Mouse (Mus musculus): Measurements from ENCODE around the gene Trp63. TPM values are rescaled to one million over a fixed set of nuclear protein-coding genes. Genes with fewer than 3 reads are reported as not detected.

The Trp63 gene
- polyA plus RNA-seq, 1 experiment from 2014 or later, result 0.15 TPM

DNA sequence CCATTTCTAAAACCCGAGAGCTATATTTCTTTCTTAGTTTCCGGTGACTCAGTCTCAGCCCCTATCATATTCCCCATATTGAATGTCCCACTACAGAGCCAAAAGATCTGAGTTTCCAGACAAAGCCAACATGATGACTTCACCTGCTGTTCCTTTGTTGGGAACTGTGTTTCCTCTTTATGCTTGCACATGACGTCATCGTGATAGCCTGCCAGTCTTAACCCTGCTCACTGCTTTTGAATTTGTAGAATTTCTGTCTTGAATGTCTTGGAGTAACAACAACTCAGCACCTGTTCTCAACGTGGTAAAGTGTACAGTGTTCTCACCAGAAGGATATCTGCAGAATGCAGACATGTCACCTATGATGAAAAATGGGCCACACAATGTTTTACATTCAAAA lies 39.6 kb downstream of the Trp63 start:
- Histone ChIP-seq H3K4me3 (no peak overlapping the region), H3K4me1 (no peaks in the 10 kb centered on the region), H3K36me3 (no peaks in the 10 kb centered on the region), H3K27me3 (replicated peaks) (no peaks in the 10 kb centered on the region), H3K4me2 (no peak overlapping the region), H3K9me3 (replicated peaks) (no peaks in the 10 kb centered on the region), H3K27ac (no peak overlapping the region), H3K9ac (no peak overlapping the region)
- WGBS (ENCODE audit: insufficient replicate concordance), result 63% methylated on average over 5 of the region's 5 CpGs
- ATAC-seq, result no peak

- Histone ChIP-seq H3K4me2 (no peak overlapping the region), H3K27me3 (replicated peaks) (no peaks in the 10 kb centered on the region), H3K36me3 (no peaks in the 10 kb centered on the region), H3K4me3 (no peak overlapping the region), H3K27ac (no peak overlapping the region), H3K9ac (no peak overlapping the region), H3K4me1 (no peaks in the 10 kb centered on the region), H3K9me3 (replicated peaks) (no peaks in the 10 kb centered on the region)
- 60% methylated on average over 5 of the region's 5 CpGs for WGBS (ENCODE audit: insufficient replicate concordance)
- no peak for ATAC-seq
Observed at GRCm38 (mm10) chr16:25727001-25727400, 43.4 kb downstream of the Trp63 start.

GRCm38 (mm10) chr16:25727957-25728506 lies 44.5 kb downstream of the Trp63 start:
- Histone ChIP-seq H3K9ac (no peak overlapping the region), H3K4me2 (no peak overlapping the region), H3K27ac (no peak overlapping the region), H3K4me1 (no peaks in the 10 kb centered on the region), H3K36me3 (no peaks in the 10 kb centered on the region), H3K27me3 (replicated peaks) (no peaks in the 10 kb centered on the region), H3K4me3 (no peak overlapping the region), H3K9me3 (replicated peaks) (no peaks in the 10 kb centered on the region)
- ATAC-seq, result no peak
- 36% methylated on average over 7 of the region's 7 CpGs for WGBS (ENCODE audit: insufficient replicate concordance)

- 64% methylated on average over 3 of the region's 3 CpGs for WGBS (ENCODE audit: insufficient replicate concordance)
- no peak overlapping the region for H3K9ac ChIP-seq
- ATAC-seq, result no peak
- H3K4me3 ChIP-seq, result no peak overlapping the region
- no peak overlapping the region for H3K4me2 ChIP-seq
- no peaks in the 10 kb centered on the region for H3K4me1 ChIP-seq
- H3K27ac ChIP-seq, result no peak overlapping the region
- H3K27me3 ChIP-seq (replicated peaks), result no peaks in the 10 kb centered on the region
- H3K9me3 ChIP-seq (replicated peaks), result no peaks in the 10 kb centered on the region
- H3K36me3 ChIP-seq, result no peaks in the 10 kb centered on the region
Observed at GRCm38 (mm10) chr16:25736912-25737311, 53.3 kb downstream of the Trp63 start.

GRCm38 (mm10) chr16:25737623-25738050 lies 54.1 kb downstream of the Trp63 start:
- ATAC-seq, result no peak
- H3K9me3 ChIP-seq (replicated peaks), result no peaks in the 10 kb centered on the region
- H3K36me3 ChIP-seq, result no peaks in the 10 kb centered on the region
- no peak overlapping the region for H3K4me3 ChIP-seq
- H3K4me1 ChIP-seq, result no peaks in the 10 kb centered on the region
- no peak overlapping the region for H3K9ac ChIP-seq
- no peak overlapping the region for H3K27ac ChIP-seq
- whole genome bisulfite sequencing (ENCODE audit: insufficient replicate concordance), result 58% methylated on average over 6 of the region's 6 CpGs
- H3K4me2 ChIP-seq, result no peak overlapping the region
- H3K27me3 ChIP-seq (replicated peaks), result no peaks in the 10 kb centered on the region

DNA sequence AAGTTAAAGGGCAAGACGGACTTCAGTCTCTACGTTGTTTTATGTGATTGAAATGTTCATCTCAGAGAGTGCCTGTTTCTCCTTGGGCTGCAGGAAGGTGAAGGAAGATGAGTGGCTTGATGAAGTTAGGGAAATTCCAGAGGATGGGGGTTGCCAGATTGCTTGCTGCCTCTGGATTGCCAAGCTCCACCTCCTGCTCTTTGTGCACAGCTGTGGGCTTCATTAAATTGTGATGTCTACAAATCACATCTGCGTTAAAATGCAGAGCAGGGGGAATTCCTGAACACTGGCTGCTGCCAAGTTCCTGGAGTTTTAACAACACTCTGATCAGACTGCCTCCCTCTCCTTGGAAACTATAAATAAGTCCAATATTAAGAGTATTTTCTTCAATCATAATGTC lies 63.2 kb downstream of the Trp63 start:
- 46% methylated on average over 3 of the region's 3 CpGs for WGBS (ENCODE audit: insufficient replicate concordance)
- no peak overlapping the region for H3K4me2 ChIP-seq

DNA sequence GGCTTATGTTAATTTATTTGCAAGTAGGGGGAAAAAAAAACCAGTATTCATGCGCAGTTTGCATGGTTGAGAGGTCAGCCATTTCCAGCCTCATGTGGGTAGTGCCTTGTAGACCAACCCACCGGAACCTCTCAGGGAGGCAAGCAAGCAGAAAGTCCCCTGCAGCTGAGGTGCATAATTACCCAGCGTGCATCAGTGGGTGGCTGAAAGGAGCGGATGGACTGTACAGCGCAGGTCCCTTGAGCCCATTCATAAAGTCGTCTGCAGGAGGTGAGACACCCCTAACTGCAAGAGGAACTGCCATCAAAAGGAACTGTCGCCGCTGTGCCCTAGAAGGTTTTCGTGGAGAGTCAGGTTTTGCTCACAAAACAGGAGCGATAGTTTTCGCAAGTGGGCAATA lies 68.3 kb downstream of the Trp63 start:
- Histone ChIP-seq H3K4me1 (no peaks in the 10 kb centered on the region), H3K4me2 (no peak overlapping the region), H3K27me3 (replicated peaks) (no peaks in the 10 kb centered on the region), H3K9me3 (replicated peaks) (no peaks in the 10 kb centered on the region), H3K36me3 (no peaks in the 10 kb centered on the region), H3K4me3 (no peak overlapping the region), H3K27ac (no peak overlapping the region), H3K9ac (no peak overlapping the region)
- 76% methylated on average over 11 of the region's 11 CpGs for WGBS (ENCODE audit: insufficient replicate concordance)
- no peak for ATAC-seq

More for the DNA sequence above, 63.2 kb downstream of the Trp63 start:
- no peaks in the 10 kb centered on the region for H3K36me3 ChIP-seq
- no peak overlapping the region for H3K4me3 ChIP-seq
- no peaks in the 10 kb centered on the region for H3K9me3 ChIP-seq (replicated peaks)
- H3K27ac ChIP-seq, result no peak overlapping the region
- H3K27me3 ChIP-seq (replicated peaks), result no peaks in the 10 kb centered on the region
- no peaks in the 10 kb centered on the region for H3K4me1 ChIP-seq
- no peak for ATAC-seq
- H3K9ac ChIP-seq, result no peak overlapping the region

GRCm38 (mm10) chr16:25758108-25758507 lies 74.5 kb downstream of the Trp63 start:
- Histone ChIP-seq H3K36me3 (no peaks in the 10 kb centered on the region), H3K4me1 (no peaks in the 10 kb centered on the region), H3K27ac (no peak overlapping the region), H3K9ac (no peak overlapping the region), H3K27me3 (replicated peaks) (no peaks in the 10 kb centered on the region), H3K4me3 (no peak overlapping the region), H3K9me3 (replicated peaks) (no peaks in the 10 kb centered on the region), H3K4me2 (no peak overlapping the region)
- no peak for ATAC-seq
- WGBS (ENCODE audit: insufficient replicate concordance), result 77% methylated on average over 2 of the region's 2 CpGs

- no peak overlapping the region for H3K4me3 ChIP-seq
- H3K4me2 ChIP-seq, result no peak overlapping the region
- H3K9me3 ChIP-seq (replicated peaks), result no peaks in the 10 kb centered on the region
- 66% methylated on average over 5 of the region's 5 CpGs for whole genome bisulfite sequencing (ENCODE audit: insufficient replicate concordance)
- H3K9ac ChIP-seq, result no peak overlapping the region
- H3K27me3 ChIP-seq (replicated peaks), result no peaks in the 10 kb centered on the region
- no peaks in the 10 kb centered on the region for H3K36me3 ChIP-seq
- no peak for ATAC-seq
- H3K27ac ChIP-seq, result no peak overlapping the region
- H3K4me1 ChIP-seq, result no peaks in the 10 kb centered on the region
Observed at GRCm38 (mm10) chr16:25765549-25765948, 82.0 kb downstream of the Trp63 start.

DNA sequence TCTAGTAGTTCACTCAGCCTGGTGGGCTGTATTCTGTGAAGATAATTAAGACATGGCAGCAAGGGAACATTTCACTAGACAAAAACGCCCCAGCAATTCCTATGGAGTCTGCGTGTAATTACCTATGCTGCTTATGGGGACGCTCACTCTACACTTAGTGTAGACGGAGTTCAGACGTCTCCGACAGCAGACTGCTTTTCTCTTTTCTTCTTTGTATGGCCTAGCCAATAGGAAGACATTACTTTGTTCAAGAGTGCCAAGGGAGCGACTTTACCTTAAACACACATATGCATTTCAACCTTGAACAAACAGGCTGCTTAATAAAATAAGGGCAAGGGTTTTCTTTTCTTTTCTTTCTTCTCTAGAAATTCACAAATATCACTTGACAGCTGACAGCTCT lies 91.0 kb downstream of the Trp63 start:
- no peaks in the 10 kb centered on the region for H3K4me1 ChIP-seq
- H3K9me3 ChIP-seq (replicated peaks), result no peaks in the 10 kb centered on the region
- H3K36me3 ChIP-seq, result no peaks in the 10 kb centered on the region
- no peak overlapping the region for H3K9ac ChIP-seq
- H3K27ac ChIP-seq, result no peak overlapping the region
- no peaks in the 10 kb centered on the region for H3K27me3 ChIP-seq (replicated peaks)
- 71% methylated on average over 7 of the region's 7 CpGs for WGBS (ENCODE audit: insufficient replicate concordance)
- H3K4me3 ChIP-seq, result no peak overlapping the region
- H3K4me2 ChIP-seq, result no peak overlapping the region
- no peak for ATAC-seq

DNA sequence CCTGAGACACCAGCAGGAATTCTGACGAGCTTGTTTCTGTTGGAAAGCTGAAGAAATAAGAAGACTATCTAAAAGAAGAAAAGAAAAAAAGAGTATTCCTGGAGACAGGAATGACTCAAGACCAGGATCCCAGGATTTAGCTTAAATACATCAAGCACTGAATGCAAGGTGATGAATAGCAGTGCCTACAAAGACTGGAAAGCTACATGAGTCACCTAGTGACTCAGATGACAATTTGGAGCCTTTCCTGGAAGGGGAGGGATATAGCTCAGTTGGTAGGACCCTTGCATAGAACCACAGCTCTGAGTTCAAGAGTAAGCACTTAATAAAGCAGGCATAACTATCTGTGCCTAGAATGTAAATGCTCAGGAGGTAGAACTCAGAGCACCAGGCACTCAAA lies 93.9 kb downstream of the Trp63 start:
- no peaks in the 10 kb centered on the region for H3K9me3 ChIP-seq (replicated peaks)
- ATAC-seq, result no peak
- WGBS (ENCODE audit: insufficient replicate concordance), result 48% methylated on average over 1 of the region's 1 CpGs
- H3K27ac ChIP-seq, result no peak overlapping the region
- no peak overlapping the region for H3K9ac ChIP-seq
- no peak overlapping the region for H3K4me2 ChIP-seq
- no peaks in the 10 kb centered on the region for H3K4me1 ChIP-seq
- H3K27me3 ChIP-seq (replicated peaks), result no peaks in the 10 kb centered on the region
- H3K36me3 ChIP-seq, result no peaks in the 10 kb centered on the region
- H3K4me3 ChIP-seq, result no peak overlapping the region

DNA sequence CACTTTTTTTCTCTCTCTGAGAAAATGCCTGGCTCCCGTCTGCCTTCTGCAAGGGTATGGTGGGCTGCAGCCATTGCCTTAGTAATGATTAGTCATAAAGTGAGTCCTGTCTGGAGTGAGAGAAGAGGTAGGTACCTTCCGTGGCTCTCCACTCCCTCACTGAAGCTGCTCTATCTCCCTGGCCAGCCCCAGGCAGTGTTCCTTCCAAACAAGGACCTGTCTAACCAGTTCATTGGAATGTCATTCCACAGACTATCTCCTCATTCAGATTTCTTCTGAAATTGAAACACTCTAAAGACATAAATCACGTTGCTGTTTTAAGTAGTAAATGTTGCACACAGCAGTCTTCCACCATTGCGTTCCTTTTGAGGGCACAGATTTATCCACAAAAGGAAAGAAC lies 96.4 kb downstream of the Trp63 start:
- H3K4me3 ChIP-seq, result no peak overlapping the region
- 49% methylated on average over 4 of the region's 4 CpGs for WGBS (ENCODE audit: insufficient replicate concordance)
- H3K4me2 ChIP-seq, result no peak overlapping the region
- ATAC-seq, result no peak
- no peaks in the 10 kb centered on the region for H3K27me3 ChIP-seq (replicated peaks)
- no peak overlapping the region for H3K27ac ChIP-seq
- H3K4me1 ChIP-seq, result no peaks in the 10 kb centered on the region
- no peak overlapping the region for H3K9ac ChIP-seq
- no peaks in the 10 kb centered on the region for H3K36me3 ChIP-seq
- no peaks in the 10 kb centered on the region for H3K9me3 ChIP-seq (replicated peaks)

DNA sequence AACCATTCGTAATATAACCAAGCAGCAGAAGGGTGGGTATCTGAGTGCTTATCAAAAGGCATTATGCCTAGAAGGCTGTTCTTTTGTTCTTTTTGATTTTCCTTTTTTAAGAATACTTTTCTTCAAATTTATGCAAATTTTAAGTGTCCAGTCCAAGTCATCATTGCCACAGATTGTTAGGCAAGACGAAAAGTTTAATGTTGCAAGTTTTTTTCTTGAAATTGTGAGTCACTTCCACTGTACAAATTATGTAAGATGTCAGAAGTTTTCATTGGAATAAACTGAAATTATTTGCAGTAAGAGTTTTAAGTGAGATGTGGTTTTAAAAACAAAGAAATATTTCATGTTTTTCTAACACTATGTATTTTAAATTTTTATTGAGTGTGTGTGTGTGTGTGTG lies 100.7 kb downstream of the Trp63 start:
- 64% methylated on average over 2 of the region's 2 CpGs for WGBS (ENCODE audit: insufficient replicate concordance)
- H3K9me3 ChIP-seq (replicated peaks), result no peaks in the 10 kb centered on the region
- no peak for ATAC-seq

More for the DNA sequence above, 100.7 kb downstream of the Trp63 start:
- Histone ChIP-seq H3K27me3 (replicated peaks) (no peaks in the 10 kb centered on the region), H3K9ac (no peak overlapping the region), H3K4me3 (no peak overlapping the region), H3K36me3 (no peaks in the 10 kb centered on the region), H3K27ac (no peak overlapping the region), H3K4me1 (no peaks in the 10 kb centered on the region), H3K4me2 (no peak overlapping the region)

All from liver, embryonic 12.5 days (tissue).